ENCODE assay signal across 17 mouse cellular contexts in genomic region chr4:140605790-140606189, GRCm38 (mm10).
DNase-seq lines count a peak whose midpoint lies in the region; ATAC-seq lines count a peak whose summit lies in the region.
"Had no signal": no experiment of that assay in that cellular context is flagged by ENCODE, and none has a peak within 500 bp of the region (broad histone marks: within the 10 kb centered on the region; RNA-seq: fewer than 3 reads in every experiment).

No protein-coding gene starts in this region.

- peaks cover 16% of the 10 kb centered on the region for H3K4me1 ChIP-seq in embryonic facial prominence, embryonic 15.5 days
- peaks cover 21% of the 10 kb centered on the region for H3K4me1 ChIP-seq in embryonic facial prominence, embryonic 10.5 days
- H3K4me1 ChIP-seq in kidney, embryonic 15.5 days = peaks cover 25% of the 10 kb centered on the region
- H3K4me1 ChIP-seq in kidney, embryonic 14.5 days (ENCODE audit: control insufficient read depth, insufficient read depth, low read length) = peaks cover 8% of the 10 kb centered on the region
- peaks cover 48% of the 10 kb centered on the region for H3K4me1 ChIP-seq in neural tube, embryonic 13.5 days (replicated peaks)
- H3K4me1 ChIP-seq in neural tube, embryonic 15.5 days = peaks cover 33% of the 10 kb centered on the region
- H3K4me1 ChIP-seq: liver, embryonic 15.5 days had no signal

- no peak overlapping the region for H3K4me2 ChIP-seq in embryonic facial prominence, embryonic 15.5 days (replicated peaks)
- no peak overlapping the region for H3K4me2 ChIP-seq in kidney, embryonic 15.5 days
- no peak overlapping the region for H3K4me2 ChIP-seq in kidney, embryonic 14.5 days (replicated peaks; ENCODE audit: low read depth, low read length)
- no peak overlapping the region for H3K4me2 ChIP-seq in neural tube, embryonic 13.5 days
- H3K4me2 ChIP-seq in neural tube, embryonic 15.5 days = no peak overlapping the region
- H3K4me2 ChIP-seq: embryonic facial prominence, embryonic 12.5 days; heart, embryonic 15.5 days; liver, embryonic 15.5 days had no signal

- no peaks in the 10 kb centered on the region for H3K27me3 ChIP-seq in embryonic facial prominence, embryonic 15.5 days
- no peaks in the 10 kb centered on the region for H3K27me3 ChIP-seq in embryonic facial prominence, embryonic 10.5 days (replicated peaks; ENCODE audit: low read depth, poor library complexity, severe bottlenecking)
- no peaks in the 10 kb centered on the region for H3K27me3 ChIP-seq in kidney, embryonic 15.5 days
- H3K27me3 ChIP-seq in kidney, embryonic 14.5 days (ENCODE audit: control insufficient read depth, insufficient read depth, low read length) = no peaks in the 10 kb centered on the region
- no peaks in the 10 kb centered on the region for H3K27me3 ChIP-seq in neural tube, embryonic 13.5 days
- H3K27me3 ChIP-seq in neural tube, embryonic 15.5 days (replicated peaks) = no peaks in the 10 kb centered on the region
- H3K27me3 ChIP-seq: embryonic facial prominence, embryonic 12.5 days; heart, embryonic 15.5 days; liver, embryonic 15.5 days had no signal

- H3K9ac ChIP-seq in embryonic facial prominence, embryonic 15.5 days = no peak overlapping the region
- no peak overlapping the region for H3K9ac ChIP-seq in kidney, embryonic 15.5 days
- H3K9ac ChIP-seq in kidney, embryonic 14.5 days (ENCODE audit: low read depth, low read length) = no peak overlapping the region
- no peak overlapping the region for H3K9ac ChIP-seq in neural tube, embryonic 13.5 days
- no peak overlapping the region for H3K9ac ChIP-seq in neural tube, embryonic 15.5 days (replicated peaks)
- H3K9ac ChIP-seq: embryonic facial prominence, embryonic 12.5 days; heart, embryonic 15.5 days; liver, embryonic 15.5 days had no signal

- no peak overlapping the region for H3K4me3 ChIP-seq in embryonic facial prominence, embryonic 15.5 days (replicated peaks)
- H3K4me3 ChIP-seq in embryonic facial prominence, embryonic 10.5 days = no peak overlapping the region
- no peak overlapping the region for H3K4me3 ChIP-seq in kidney, embryonic 15.5 days (replicated peaks)
- H3K4me3 ChIP-seq in kidney, embryonic 14.5 days (ENCODE audit: low read length) = no peak overlapping the region
- no peak overlapping the region for H3K4me3 ChIP-seq in neural tube, embryonic 13.5 days
- H3K4me3 ChIP-seq in neural tube, embryonic 15.5 days (replicated peaks) = no peak overlapping the region
- H3K4me3 ChIP-seq: embryonic facial prominence, embryonic 12.5 days; heart, adult 2 months; heart, embryonic 15.5 days; liver, embryonic 15.5 days had no signal

- H3K9me3 ChIP-seq in embryonic facial prominence, embryonic 15.5 days (replicated peaks) = no peaks in the 10 kb centered on the region
- no peaks in the 10 kb centered on the region for H3K9me3 ChIP-seq in embryonic facial prominence, embryonic 10.5 days
- no peaks in the 10 kb centered on the region for H3K9me3 ChIP-seq in kidney, embryonic 15.5 days (replicated peaks)
- H3K9me3 ChIP-seq in kidney, embryonic 14.5 days (ENCODE audit: control insufficient read depth, low read length) = no peaks in the 10 kb centered on the region
- no peaks in the 10 kb centered on the region for H3K9me3 ChIP-seq in neural tube, embryonic 13.5 days
- no peaks in the 10 kb centered on the region for H3K9me3 ChIP-seq in neural tube, embryonic 15.5 days (replicated peaks)
- H3K9me3 ChIP-seq: embryonic facial prominence, embryonic 12.5 days; heart, embryonic 15.5 days; liver, embryonic 15.5 days had no signal

- 66% methylated on average over 7 of the region's 7 CpGs for WGBS in embryonic facial prominence, embryonic 15.5 days
- 88% methylated on average over 7 of the region's 7 CpGs for WGBS in embryonic facial prominence, embryonic 10.5 days
- WGBS in kidney, embryonic 15.5 days = 77% methylated on average over 7 of the region's 7 CpGs
- WGBS in kidney, embryonic 14.5 days = 73% methylated on average over 7 of the region's 7 CpGs
- WGBS in neural tube, embryonic 13.5 days = 66% methylated on average over 7 of the region's 7 CpGs
- WGBS in neural tube, embryonic 15.5 days = 59% methylated on average over 7 of the region's 7 CpGs

- H3K27ac ChIP-seq in embryonic facial prominence, embryonic 15.5 days (replicated peaks) = 0 out of 2 replicates have a peak overlapping the region, but pooled peaks have one; percentile 11
- no peak overlapping the region for H3K27ac ChIP-seq in embryonic facial prominence, embryonic 10.5 days (replicated peaks)
- 0 out of 2 replicates have a peak overlapping the region, but pooled peaks have one; percentile 13 for H3K27ac ChIP-seq in kidney, embryonic 15.5 days
- no peak overlapping the region for H3K27ac ChIP-seq in kidney, embryonic 14.5 days (ENCODE audit: low read depth, low read length)
- peak overlapping the region; percentile 57; the same call in 1 of the 2 replicates for H3K27ac ChIP-seq in neural tube, embryonic 13.5 days (replicated peaks)
- H3K27ac ChIP-seq in neural tube, embryonic 15.5 days (replicated peaks) = peak overlapping the region; percentile 70
- H3K27ac ChIP-seq: embryonic facial prominence, embryonic 12.5 days; heart, adult 2 months; heart, embryonic 15.5 days; liver, embryonic 15.5 days had no signal

- 0 out of 2 replicates have a peak, but pooled peaks cover 9% of the 10 kb centered on the region for H3K36me3 ChIP-seq in embryonic facial prominence, embryonic 15.5 days
- H3K36me3 ChIP-seq in embryonic facial prominence, embryonic 10.5 days (replicated peaks) = peaks cover 79% of the 10 kb centered on the region
- peaks cover 45% of the 10 kb centered on the region for H3K36me3 ChIP-seq in kidney, embryonic 15.5 days
- H3K36me3 ChIP-seq in kidney, embryonic 14.5 days (ENCODE audit: control insufficient read depth, insufficient read depth, low read length) = peaks cover 19% of the 10 kb centered on the region
- H3K36me3 ChIP-seq in neural tube, embryonic 13.5 days = peaks cover 71% of the 10 kb centered on the region
- H3K36me3 ChIP-seq in neural tube, embryonic 15.5 days = peaks cover 29% of the 10 kb centered on the region
- H3K36me3 ChIP-seq: liver, embryonic 15.5 days had no signal

- ATAC-seq in embryonic facial prominence, embryonic 15.5 days (ENCODE audit: insufficient number of reproducible peaks, low FRiP score, low TSS enrichment, low read depth) = 0 out of 2 replicates have a peak, but pooled peaks have one; percentile 45
- ATAC-seq in kidney, embryonic 15.5 days (replicated peaks; ENCODE audit: low FRiP score) = no peak
- no peak for ATAC-seq in kidney, embryonic 14.5 days (ENCODE audit: low FRiP score, low TSS enrichment)
- peak; percentile 28; the same call in 1 of the 2 replicates for ATAC-seq in neural tube, embryonic 13.5 days (ENCODE audit: low read depth)
- no peak for ATAC-seq in neural tube, embryonic 15.5 days (ENCODE audit: low FRiP score)
- ATAC-seq: intestine, embryonic 16.5 days had no signal

- no peak for DNase-seq in embryonic facial prominence, embryonic 10.5 days (ENCODE audit: low spot score)
- DNase-seq in neural tube, embryonic 10.5 days (ENCODE audit: extremely low spot score, low spot score) = no peak
- no peak for DNase-seq in cerebellum, adult 8-10 months
- DNase-seq: adrenal gland, adult 8-10 months; cerebellum, adult 9-11 months; gastrocnemius, postnatal 25 days; heart, adult 2 months; thymus, adult 18-20 months had no signal

Comparison
In these comparisons a context has a peak if more than half of its experiments do, and no peak if none do; other contexts are left out.
1. ATAC-seq: peak in embryonic facial prominence, embryonic 15.5 days (single experiment) and neural tube, embryonic 13.5 days (single experiment); none in kidney, embryonic 15.5 days (single experiment), kidney, embryonic 14.5 days (single experiment) and neural tube, embryonic 15.5 days (single experiment).
2. H3K27ac ChIP-seq: peak in embryonic facial prominence, embryonic 15.5 days (single experiment), kidney, embryonic 15.5 days (single experiment), neural tube, embryonic 13.5 days (single experiment) and neural tube, embryonic 15.5 days (single experiment); none in embryonic facial prominence, embryonic 10.5 days (single experiment) and kidney, embryonic 14.5 days (single experiment).